Mouse (Mus musculus): ENCODE data around the gene Gatad2a. TPM values are rescaled to one million over a fixed set of nuclear protein-coding genes. Genes with fewer than 3 reads are reported as not detected.
A peak's percentile ranks its signal among the peaks of the same experiment; 100 is the strongest.
"Not testable (repeated sequence)": the region's sequence is repeated elsewhere in the genome, so short reads cannot be mapped to it uniquely, and the experiment has no call there.

Gene Gatad2a
- polyA plus RNA-seq, 1 experiment from 2014 or later = 49.6 TPM

DNA sequence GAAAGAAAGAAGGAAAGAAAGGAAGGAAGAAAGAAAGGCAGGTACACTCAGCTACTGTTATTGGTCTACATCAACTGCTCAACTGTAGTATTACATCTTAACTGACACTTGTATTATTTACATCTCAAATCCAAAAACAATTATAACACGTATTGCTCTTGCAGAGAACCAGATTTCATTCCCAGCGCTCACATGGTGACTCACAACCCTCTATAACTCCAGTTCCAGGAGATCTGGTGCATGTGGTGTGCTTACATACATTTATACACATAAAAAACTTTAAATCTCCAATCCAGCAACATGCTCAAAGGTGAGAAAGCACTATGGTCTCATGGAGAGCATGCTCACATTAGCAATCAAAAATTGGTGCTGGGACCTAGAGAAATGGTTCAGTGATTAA lies 4.0 kb upstream of the Gatad2a start:
- no peaks in the 10 kb centered on the region for H3K4me1 ChIP-seq (ENCODE audit: control insufficient read depth, insufficient read depth, low read length)
- H3K4me3 ChIP-seq (ENCODE audit: low read depth, low read length) = no peak overlapping the region
- H3K36me3 ChIP-seq (ENCODE audit: control insufficient read depth, insufficient read depth, low read length) = no peaks in the 10 kb centered on the region
- 82% methylated on average over 2 of the region's 2 CpGs for WGBS
- no peak for ATAC-seq (ENCODE audit: insufficient number of reproducible peaks, insufficient read depth, low FRiP score, low read depth)
- no peak overlapping the region for H3K9ac ChIP-seq (replicated peaks; ENCODE audit: low read depth, low read length)
- H3K27me3 ChIP-seq (ENCODE audit: control insufficient read depth, insufficient read depth, low read length) = no peaks in the 10 kb centered on the region
- no peaks in the 10 kb centered on the region for H3K9me3 ChIP-seq (ENCODE audit: control insufficient read depth, low read depth, low read length)
- no peak overlapping the region for H3K27ac ChIP-seq (ENCODE audit: low read length)
- no peak overlapping the region for H3K4me2 ChIP-seq (replicated peaks; ENCODE audit: low read depth, low read length)

- H3K4me1 ChIP-seq (ENCODE audit: control insufficient read depth, insufficient read depth, low read length) = no peaks in the 10 kb centered on the region
- H3K4me2 ChIP-seq (replicated peaks; ENCODE audit: low read depth, low read length) = no peak overlapping the region
- ATAC-seq (ENCODE audit: insufficient number of reproducible peaks, insufficient read depth, low FRiP score, low read depth) = no peak
- 92% methylated on average over 4 of the region's 4 CpGs for WGBS
- no peaks in the 10 kb centered on the region for H3K36me3 ChIP-seq (ENCODE audit: control insufficient read depth, insufficient read depth, low read length)
- H3K9me3 ChIP-seq (ENCODE audit: control insufficient read depth, low read depth, low read length) = no peaks in the 10 kb centered on the region
- H3K4me3 ChIP-seq (ENCODE audit: low read depth, low read length) = no peak overlapping the region
- no peak overlapping the region for H3K27ac ChIP-seq (ENCODE audit: low read length)
- H3K9ac ChIP-seq (replicated peaks; ENCODE audit: low read depth, low read length) = no peak overlapping the region
- no peaks in the 10 kb centered on the region for H3K27me3 ChIP-seq (ENCODE audit: control insufficient read depth, insufficient read depth, low read length)
Observed at GRCm38 (mm10) chr8:69999236-69999635, 3.1 kb upstream of the Gatad2a start.

DNA sequence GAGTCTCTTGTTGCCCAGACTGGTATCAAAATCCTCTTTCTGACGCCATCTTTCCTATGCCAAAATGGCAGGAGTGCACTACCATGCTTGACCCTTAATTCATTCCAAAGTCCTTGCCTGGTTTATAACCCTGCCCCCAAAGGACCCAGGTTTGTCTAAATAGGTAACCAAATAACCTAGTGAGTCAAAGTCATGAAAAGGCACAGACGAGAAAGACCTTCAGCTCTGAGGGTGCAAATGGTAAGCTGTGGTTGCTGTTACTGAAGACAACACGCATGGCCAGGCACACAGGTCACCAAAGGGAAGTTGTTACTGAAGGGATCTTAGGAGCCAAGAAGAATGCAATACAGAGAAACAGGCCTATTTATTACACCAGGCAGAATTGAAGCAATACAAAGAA lies 2.5 kb upstream of the Gatad2a start:
- Histone ChIP-seq H3K4me3 (ENCODE audit: low read depth, low read length) (no peak overlapping the region), H3K4me2 (replicated peaks; ENCODE audit: low read depth, low read length) (no peak overlapping the region), H3K9me3 (ENCODE audit: control insufficient read depth, low read depth, low read length) (no peaks in the 10 kb centered on the region), H3K4me1 (ENCODE audit: control insufficient read depth, insufficient read depth, low read length) (no peaks in the 10 kb centered on the region), H3K9ac (replicated peaks; ENCODE audit: low read depth, low read length) (no peak overlapping the region), H3K27ac (ENCODE audit: low read length) (no peak overlapping the region), H3K36me3 (ENCODE audit: control insufficient read depth, insufficient read depth, low read length) (no peaks in the 10 kb centered on the region), H3K27me3 (ENCODE audit: control insufficient read depth, insufficient read depth, low read length) (no peaks in the 10 kb centered on the region)
- no peak for ATAC-seq (ENCODE audit: insufficient number of reproducible peaks, insufficient read depth, low FRiP score, low read depth)
- 92% methylated on average over 3 of the region's 3 CpGs for WGBS

DNA sequence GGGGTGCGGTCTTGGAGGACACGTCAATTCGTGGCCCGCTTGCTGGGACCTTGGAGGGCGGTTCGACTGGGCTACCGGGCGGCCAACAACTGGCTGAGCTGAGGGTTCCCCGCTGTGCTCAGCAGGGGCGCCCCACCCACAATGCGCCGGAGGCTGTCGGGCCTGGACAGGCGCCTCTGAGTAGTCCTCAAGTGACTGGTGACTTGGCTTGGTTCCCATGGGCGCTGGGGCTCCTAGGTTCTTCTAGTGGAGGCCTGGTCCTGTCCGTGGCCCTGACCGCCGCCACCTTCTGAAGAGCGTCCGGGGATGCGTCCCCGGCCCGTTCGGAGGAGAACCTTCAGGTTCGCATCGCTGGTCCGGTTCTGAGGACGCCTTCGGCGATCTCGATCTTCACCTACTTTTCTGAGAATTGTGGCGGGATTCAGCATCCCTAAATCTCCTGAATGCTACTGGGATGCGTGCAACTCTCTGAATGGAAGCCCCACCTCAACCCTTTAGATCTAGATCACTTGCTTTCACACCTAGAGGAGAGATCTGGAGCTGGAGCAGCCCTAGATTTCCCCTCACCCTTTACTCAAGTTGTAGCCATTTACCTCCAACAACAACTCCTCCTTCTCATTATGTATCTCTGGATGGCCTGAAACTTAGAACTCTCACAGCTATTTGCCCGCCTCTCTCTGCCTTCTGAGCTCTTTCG lies 553 bp upstream of the Gatad2a start:
- peak overlapping the region; percentile 56 for H3K4me3 ChIP-seq (ENCODE audit: low read depth, low read length)
- ATAC-seq (ENCODE audit: insufficient number of reproducible peaks, insufficient read depth, low FRiP score, low read depth) = no peak

GRCm38 (mm10) chr8:69995422-69995775 lies 785 bp downstream of the Gatad2a start:
- Histone ChIP-seq H3K9ac (replicated peaks; ENCODE audit: low read depth, low read length) (peak overlapping the region; percentile 72), H3K4me2 (replicated peaks; ENCODE audit: low read depth, low read length) (peak overlapping the region; percentile 81), H3K4me1 (ENCODE audit: control insufficient read depth, insufficient read depth, low read length) (no peaks in the 10 kb centered on the region), H3K36me3 (ENCODE audit: control insufficient read depth, insufficient read depth, low read length) (no peaks in the 10 kb centered on the region), H3K27me3 (ENCODE audit: control insufficient read depth, insufficient read depth, low read length) (no peaks in the 10 kb centered on the region), H3K27ac (ENCODE audit: low read length) (peak overlapping the region; percentile 82), H3K9me3 (ENCODE audit: control insufficient read depth, low read depth, low read length) (no peaks in the 10 kb centered on the region), H3K4me3 (ENCODE audit: low read depth, low read length) (peak overlapping the region; percentile 93)
- 2% methylated on average over 7 of the region's 7 CpGs for WGBS
- no peak for ATAC-seq (ENCODE audit: insufficient number of reproducible peaks, insufficient read depth, low FRiP score, low read depth)

More for the DNA sequence above, 553 bp upstream of the Gatad2a start:
- peak overlapping the region; percentile 85 for H3K9ac ChIP-seq (replicated peaks; ENCODE audit: low read depth, low read length)
- 2% methylated on average over 35 of the region's 35 CpGs for WGBS
- no peaks in the 10 kb centered on the region for H3K36me3 ChIP-seq (ENCODE audit: control insufficient read depth, insufficient read depth, low read length)
- H3K9me3 ChIP-seq (ENCODE audit: control insufficient read depth, low read depth, low read length) = no peaks in the 10 kb centered on the region
- peak overlapping the region; percentile 68 for H3K4me2 ChIP-seq (replicated peaks; ENCODE audit: low read depth, low read length)
- H3K27ac ChIP-seq (ENCODE audit: low read length) = peak overlapping the region; percentile 87
- H3K27me3 ChIP-seq (ENCODE audit: control insufficient read depth, insufficient read depth, low read length) = no peaks in the 10 kb centered on the region
- H3K4me1 ChIP-seq (ENCODE audit: control insufficient read depth, insufficient read depth, low read length) = no peaks in the 10 kb centered on the region

DNA sequence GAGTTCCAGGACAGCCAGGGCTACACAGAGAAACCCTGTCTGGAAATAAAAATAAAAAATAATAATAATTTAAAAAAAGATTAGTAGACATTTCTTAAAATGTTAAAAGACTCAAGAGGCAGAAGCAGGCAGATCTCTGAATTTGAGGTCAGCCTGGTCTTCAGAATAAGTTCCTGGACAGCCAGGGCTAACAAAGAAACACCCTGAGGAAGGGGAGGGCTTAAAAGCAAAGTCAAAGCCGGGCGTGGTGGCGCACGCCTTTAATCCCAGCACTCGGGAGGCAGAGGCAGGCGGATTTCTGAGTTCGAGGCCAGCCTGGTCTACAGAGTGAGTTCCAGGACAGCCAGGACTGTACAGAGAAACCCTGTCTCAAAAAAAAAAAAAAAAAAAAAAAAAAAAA lies 7.2 kb downstream of the Gatad2a start:
- over 99% methylated on average over 6 of the region's 7 CpGs for WGBS
- not testable (repeated sequence) for H3K27ac ChIP-seq (ENCODE audit: low read length)

DNA sequence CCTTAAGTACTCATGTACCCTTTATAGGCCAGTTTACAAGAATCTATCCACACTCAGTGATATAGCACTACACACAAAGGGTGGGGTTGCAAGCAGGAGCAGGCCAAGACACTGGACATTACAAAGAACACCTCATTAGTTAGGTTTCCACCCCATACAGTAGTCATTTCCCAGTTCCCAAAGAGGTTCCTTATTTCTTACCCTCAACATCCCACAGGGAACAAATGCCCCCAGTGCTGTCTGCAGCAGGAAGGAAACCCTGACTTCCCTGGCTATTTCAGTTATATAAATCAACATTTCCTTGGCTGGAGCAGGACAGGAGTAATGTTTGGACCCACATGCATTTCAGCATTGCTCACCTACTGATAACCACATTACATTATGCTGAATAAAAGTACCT lies 8.4 kb downstream of the Gatad2a start:
- H3K27ac ChIP-seq (ENCODE audit: low read length) = no peak overlapping the region
- ATAC-seq (ENCODE audit: insufficient number of reproducible peaks, insufficient read depth, low FRiP score, low read depth) = no peak
- no peak overlapping the region for H3K9ac ChIP-seq (replicated peaks; ENCODE audit: low read depth, low read length)
- no peaks in the 10 kb centered on the region for H3K4me1 ChIP-seq (ENCODE audit: control insufficient read depth, insufficient read depth, low read length)
- H3K36me3 ChIP-seq (ENCODE audit: control insufficient read depth, insufficient read depth, low read length) = no peaks in the 10 kb centered on the region
- no peak overlapping the region for H3K4me3 ChIP-seq (ENCODE audit: low read depth, low read length)
- H3K27me3 ChIP-seq (ENCODE audit: control insufficient read depth, insufficient read depth, low read length) = no peaks in the 10 kb centered on the region
- H3K4me2 ChIP-seq (replicated peaks; ENCODE audit: low read depth, low read length) = no peak overlapping the region
- no peaks in the 10 kb centered on the region for H3K9me3 ChIP-seq (ENCODE audit: control insufficient read depth, low read depth, low read length)

More for the DNA sequence above, 7.2 kb downstream of the Gatad2a start:
- not testable (repeated sequence) for H3K36me3 ChIP-seq (ENCODE audit: control insufficient read depth, insufficient read depth, low read length); H3K4me3 ChIP-seq (ENCODE audit: low read depth, low read length); H3K27me3 ChIP-seq (ENCODE audit: control insufficient read depth, insufficient read depth, low read length); H3K4me1 ChIP-seq (ENCODE audit: control insufficient read depth, insufficient read depth, low read length); H3K9ac ChIP-seq (replicated peaks; ENCODE audit: low read depth, low read length); H3K9me3 ChIP-seq (ENCODE audit: control insufficient read depth, low read depth, low read length); ATAC-seq (ENCODE audit: insufficient number of reproducible peaks, insufficient read depth, low FRiP score, low read depth); H3K4me2 ChIP-seq (replicated peaks; ENCODE audit: low read depth, low read length)

- no peaks in the 10 kb centered on the region for H3K9me3 ChIP-seq (ENCODE audit: control insufficient read depth, low read depth, low read length)
Observed at GRCm38 (mm10) chr8:69984876-69985553, 11.2 kb downstream of the Gatad2a start.

More at GRCm38 (mm10) chr8:69984876-69985553, 11.2 kb downstream of the Gatad2a start:
- no peak overlapping the region for H3K4me3 ChIP-seq (ENCODE audit: low read depth, low read length)
- no peak for ATAC-seq (ENCODE audit: insufficient number of reproducible peaks, insufficient read depth, low FRiP score, low read depth)
- no peak overlapping the region for H3K27ac ChIP-seq (ENCODE audit: low read length)
- H3K9ac ChIP-seq (replicated peaks; ENCODE audit: low read depth, low read length) = no peak overlapping the region
- H3K27me3 ChIP-seq (ENCODE audit: control insufficient read depth, insufficient read depth, low read length) = no peaks in the 10 kb centered on the region
- WGBS = 84% methylated on average over 2 of the region's 2 CpGs
- H3K36me3 ChIP-seq (ENCODE audit: control insufficient read depth, insufficient read depth, low read length) = no peaks in the 10 kb centered on the region
- no peaks in the 10 kb centered on the region for H3K4me1 ChIP-seq (ENCODE audit: control insufficient read depth, insufficient read depth, low read length)
- H3K4me2 ChIP-seq (replicated peaks; ENCODE audit: low read depth, low read length) = no peak overlapping the region

Measured in stomach, embryonic 14.5 days (tissue).